Mouse (Mus musculus) embryonic facial prominence, embryonic 15.5 days (tissue): ENCODE data around the gene Duox1. TPM values are rescaled to one million over a fixed set of nuclear protein-coding genes. Genes with fewer than 3 reads are reported as not detected.

Experiments
- polyA plus RNA-seq: library from polyadenylated mRNA; unstranded; fragments of >200 nt; fragmentation: Nextera tagmentation; extraction: Ambion mirVana; gene quantifications from 2 replicates; pipeline ENCODE4 v1.2.1, GENCODE M21; 2015

Duox1 gene
- polyA plus RNA-seq, 1 experiment from 2014 or later: 1.5 TPM

Other genes starting within 250 kb of the Duox1 start
- 7.6 TPM in 2 replicates for gene Spg11, start 197.3 kb upstream of the Duox1 start, polyA plus RNA-seq
- gene B2m, start 168.0 kb upstream of the Duox1 start, polyA plus RNA-seq: 329 and 337 TPM in 2 replicates
- gene Trim69, start 155.0 kb upstream of the Duox1 start, polyA plus RNA-seq: 0.21 TPM in 1 of 2 replicates, not detected in the other
- gene Patl2, start 129.5 kb upstream of the Duox1 start, polyA plus RNA-seq: 0.08 TPM in 1 of 2 replicates, not detected in the other
- not detected in 2 replicates for gene Terb2, start 129.4 kb upstream of the Duox1 start, polyA plus RNA-seq
- 24.1 and 28.7 TPM in 2 replicates for gene Sord, start 80.9 kb upstream of the Duox1 start, polyA plus RNA-seq
- gene Duox2, start 17.2 kb upstream of the Duox1 start, polyA plus RNA-seq: 0.05 and 0.11 TPM in 2 replicates
- 0.25 TPM in 1 of 2 replicates, not detected in the other for gene Duoxa2, start 16.8 kb upstream of the Duox1 start, polyA plus RNA-seq
- 6.6 and 7.6 TPM in 2 replicates for gene Duoxa1, start 1.9 kb upstream of the Duox1 start, polyA plus RNA-seq
- 4.5 and 5.0 TPM in 2 replicates for gene Shf, start 53.5 kb downstream of the Duox1 start, polyA plus RNA-seq
- 0.31 and 1.5 TPM in 2 replicates for gene Slc28a2, start 110.8 kb downstream of the Duox1 start, polyA plus RNA-seq
- gene Gm14085, start 169.3 kb downstream of the Duox1 start, polyA plus RNA-seq: not detected in 2 replicates